Mouse (Mus musculus) naive thymus-derived CD4-positive, alpha-beta T cell, adult 5 months (primary cell): ENCODE data around the gene Tmsb15b1. TPM values are rescaled to one million over a fixed set of nuclear protein-coding genes. Genes with fewer than 3 reads are reported as not detected.

Experiments used
- polyA plus RNA-seq: library from polyadenylated mRNA; unstranded; fragments of 100-300 nt; shearing (Covaris generic); gene quantifications from one replicate; pipeline ENCODE4 v1.2.1, GENCODE M21; 2017

Tmsb15b1 gene
- 18.2 TPM for polyA plus RNA-seq

GRCm38 (mm10) chrX:136976424-136977084 lies at the start of gene Tmsb15b1, which contains the start of gene Tmsb15l:
Tmsb15b1 (minus strand) TSS chrX:136976874.
Tmsb15l (minus strand) TSS chrX:136976869.

GRCm38 (mm10) chrX:136992978-136993547 lies 16.4 kb upstream of the Tmsb15b1 start, which contains the start of gene Zcchc18:
Zcchc18 (plus strand) TSS chrX:136993155.

GRCm38 (mm10) chrX:136975397-136975796 lies 1.3 kb downstream of the Tmsb15b1 start, which contains the start of gene Tmsb15b2:
Tmsb15b2 (minus strand) TSS chrX:136975497.

GRCm38 (mm10) chrX:136927031-136927430 lies 49.6 kb downstream of the Tmsb15b1 start, which contains the start of gene H2bfm:
H2bfm (plus strand) TSS chrX:136927325.

Other genes with a start within 250 kb of the Tmsb15b1 start
- gene Morf4l2, start 233.2 kb downstream of the Tmsb15b1 start, polyA plus RNA-seq, result 293 TPM
- gene Glra4, start 196.7 kb downstream of the Tmsb15b1 start, polyA plus RNA-seq, result not detected
- gene Plp1, start 154.2 kb downstream of the Tmsb15b1 start, polyA plus RNA-seq, result 2.6 TPM
- gene Rab9b, start 108.1 kb downstream of the Tmsb15b1 start, polyA plus RNA-seq, result not detected
- gene H2bfm, start 49.5 kb downstream of the Tmsb15b1 start, polyA plus RNA-seq, result not detected
- gene Tmsb15b2, start 1.4 kb downstream of the Tmsb15b1 start, polyA plus RNA-seq, result 20.3 TPM
- gene Tmsb15l, start within 50 bp of the Tmsb15b1 start, polyA plus RNA-seq, result 1.9 TPM
- 2.7 TPM for gene Zcchc18, start 16.3 kb upstream of the Tmsb15b1 start, polyA plus RNA-seq
- gene Slc25a53, start 61.4 kb upstream of the Tmsb15b1 start, polyA plus RNA-seq, result 5.6 TPM
- 5.8 TPM for gene Fam199x, start 72.7 kb upstream of the Tmsb15b1 start, polyA plus RNA-seq
- not detected for gene Esx1, start 145.2 kb upstream of the Tmsb15b1 start, polyA plus RNA-seq